Mouse (Mus musculus): ENCODE results near the gene E130116L18Rik. TPM values are rescaled to one million over a fixed set of nuclear protein-coding genes. Genes with fewer than 3 reads are reported as not detected.
"Not testable (repeated sequence)": the region's sequence is repeated elsewhere in the genome, so short reads cannot be mapped to it uniquely, and the experiment has no call there.

Gene E130116L18Rik
- polyA plus RNA-seq, 1 experiment from 2014 or later: not detected

DNA sequence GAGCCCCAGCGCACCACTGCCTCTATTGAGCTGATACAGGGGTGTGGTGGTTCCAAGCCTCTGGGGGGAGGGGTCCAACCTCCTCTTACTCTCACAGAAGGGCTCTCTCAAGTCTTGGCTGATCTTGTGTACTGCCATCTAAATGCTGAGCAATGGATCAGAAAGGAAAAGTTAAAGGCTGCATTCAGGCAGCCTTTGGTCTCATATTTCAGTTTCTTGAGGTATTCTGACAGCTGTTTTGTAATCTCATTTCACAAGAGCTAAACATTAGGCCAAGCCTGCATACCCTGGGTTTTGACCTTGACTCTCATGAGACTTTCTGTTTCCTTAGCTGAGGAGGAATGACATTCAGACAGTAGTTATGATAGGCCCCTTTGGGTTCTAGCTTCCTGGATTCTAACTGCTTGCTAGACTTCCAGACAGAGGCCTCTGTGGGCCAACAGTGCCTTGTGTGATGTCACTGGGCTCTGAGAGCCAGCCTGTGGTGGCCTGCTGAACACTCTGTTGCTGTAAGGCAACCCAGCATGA is 41.9 kb downstream of the E130116L18Rik start, which contains the start of gene Galntl5:
TSS of gene Galntl5 (plus strand) at position 457 of the 528 bp plus-strand sequence.
- Histone ChIP-seq H3K4me2 (replicated peaks) (no peak within 1 kb of the TSS), H3K4me1 (no peaks in the 10 kb centered on the region), H3K36me3 (no peaks in the 10 kb centered on the region), H3K4me3 (replicated peaks) (no peak within 1 kb of the TSS), H3K27me3 (no peaks in the 10 kb centered on the region), H3K9ac (no peak within 1 kb of the TSS), H3K27ac (replicated peaks) (no peak within 1 kb of the TSS), H3K9me3 (replicated peaks) (no peaks in the 10 kb centered on the region)
- WGBS: 60% methylated on average over 1 of the region's 1 CpGs
- ATAC-seq (ENCODE audit: insufficient number of reproducible peaks, low FRiP score, low TSS enrichment, low read depth): no peak

DNA sequence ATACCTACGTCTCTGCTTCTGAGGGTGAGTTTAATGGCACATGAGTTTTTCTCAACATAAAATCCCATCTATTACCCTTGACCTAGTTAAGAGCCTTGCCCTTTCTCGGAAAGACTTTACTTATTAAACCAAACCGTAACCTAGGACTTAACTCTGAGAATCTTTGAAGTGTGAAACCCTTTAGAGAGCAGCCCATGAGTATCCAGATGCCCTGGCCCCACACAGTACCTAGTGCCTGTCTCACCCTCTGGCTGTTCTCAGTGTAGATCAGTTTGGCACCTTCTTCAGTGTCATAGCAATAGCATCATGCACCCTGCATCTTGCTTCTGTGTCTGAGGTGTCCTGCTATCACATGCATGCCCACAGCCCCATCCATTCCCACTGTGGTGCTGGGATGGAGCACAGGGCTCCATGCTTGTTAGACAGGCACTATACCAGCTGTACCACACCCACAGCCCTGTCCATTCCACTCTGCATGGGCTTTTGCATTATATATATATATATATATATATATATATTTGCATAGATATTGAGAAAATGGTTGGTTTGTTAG is 42.9 kb downstream of the E130116L18Rik start:
- ATAC-seq (ENCODE audit: insufficient number of reproducible peaks, low FRiP score, low TSS enrichment, low read depth): no peak
- no peak overlapping the region for H3K9ac ChIP-seq
- no peak overlapping the region for H3K4me3 ChIP-seq (replicated peaks)
- H3K9me3 ChIP-seq (replicated peaks): no peaks in the 10 kb centered on the region
- H3K4me2 ChIP-seq (replicated peaks): no peak overlapping the region
- H3K27ac ChIP-seq (replicated peaks): no peak overlapping the region
- 91% methylated on average over 3 of the region's 3 CpGs for WGBS
- no peaks in the 10 kb centered on the region for H3K36me3 ChIP-seq
- no peaks in the 10 kb centered on the region for H3K27me3 ChIP-seq
- H3K4me1 ChIP-seq: no peaks in the 10 kb centered on the region

DNA sequence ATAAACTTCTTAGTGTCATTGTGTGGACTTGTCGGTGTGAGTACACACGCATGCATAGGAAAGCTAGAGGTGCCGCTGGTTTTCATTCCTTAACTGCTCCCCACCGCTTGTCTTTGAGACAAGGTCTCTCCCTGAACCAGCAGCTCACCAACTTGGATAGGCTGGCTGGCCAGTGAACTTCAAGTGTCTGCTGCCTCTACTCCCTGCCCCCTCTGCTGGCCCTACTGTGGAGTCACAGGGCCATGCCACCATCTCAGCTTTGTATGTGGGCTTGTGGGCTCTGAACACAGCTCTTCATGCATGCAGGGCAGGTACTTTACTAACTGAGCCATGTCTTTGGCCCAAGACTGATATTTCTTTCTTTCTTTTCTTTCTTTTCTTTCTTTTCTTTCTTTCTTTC is 43.7 kb downstream of the E130116L18Rik start:
- H3K27ac ChIP-seq (replicated peaks): no peak overlapping the region
- 90% methylated on average over 4 of the region's 4 CpGs for WGBS
- no peaks in the 10 kb centered on the region for H3K27me3 ChIP-seq
- no peak overlapping the region for H3K4me2 ChIP-seq (replicated peaks)
- H3K4me1 ChIP-seq: no peaks in the 10 kb centered on the region
- no peak overlapping the region for H3K4me3 ChIP-seq (replicated peaks)
- H3K9ac ChIP-seq: no peak overlapping the region
- no peaks in the 10 kb centered on the region for H3K9me3 ChIP-seq (replicated peaks)
- no peak for ATAC-seq (ENCODE audit: insufficient number of reproducible peaks, low FRiP score, low TSS enrichment, low read depth)
- no peaks in the 10 kb centered on the region for H3K36me3 ChIP-seq

GRCm38 (mm10) chr5:25178543-25178942 is 44.4 kb downstream of the E130116L18Rik start:
- H3K27me3 ChIP-seq; H3K9me3 ChIP-seq (replicated peaks); H3K36me3 ChIP-seq; H3K9ac ChIP-seq; H3K4me1 ChIP-seq; H3K4me2 ChIP-seq (replicated peaks); H3K4me3 ChIP-seq (replicated peaks); H3K27ac ChIP-seq (replicated peaks); ATAC-seq (ENCODE audit: insufficient number of reproducible peaks, low FRiP score, low TSS enrichment, low read depth): not testable (repeated sequence)
- WGBS: 92% methylated on average over 4 of the region's 4 CpGs

DNA sequence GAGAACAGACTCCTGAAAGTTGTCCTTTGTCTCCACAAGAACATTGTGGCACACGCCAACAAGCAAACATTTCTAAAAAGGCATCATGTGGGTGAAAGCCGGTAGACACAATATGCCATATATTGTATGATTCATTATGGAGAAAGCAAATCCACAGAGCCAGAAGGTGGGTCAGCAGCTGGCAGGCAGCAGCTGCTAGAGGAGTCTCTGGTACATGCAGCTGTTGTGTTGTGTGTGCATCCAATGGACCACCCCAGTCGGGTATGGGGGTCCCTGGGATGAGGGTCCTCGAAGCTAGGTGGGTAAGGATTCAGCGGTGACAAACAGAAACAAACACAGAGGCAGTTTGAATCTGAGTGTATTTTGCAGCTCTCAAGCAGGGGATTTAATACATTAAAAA is 45.0 kb downstream of the E130116L18Rik start:
- not testable (repeated sequence) for H3K27ac ChIP-seq (replicated peaks); H3K4me1 ChIP-seq; H3K27me3 ChIP-seq; H3K4me3 ChIP-seq (replicated peaks); ATAC-seq (ENCODE audit: insufficient number of reproducible peaks, low FRiP score, low TSS enrichment, low read depth); H3K36me3 ChIP-seq; H3K4me2 ChIP-seq (replicated peaks); H3K9me3 ChIP-seq (replicated peaks); H3K9ac ChIP-seq
- 87% methylated on average over 5 of the region's 5 CpGs for WGBS

Other genes starting within 250 kb of the E130116L18Rik start
- gene Prkag2, start 122.5 kb downstream of the E130116L18Rik start, polyA plus RNA-seq (2015; fragmentation: Nextera tagmentation; extraction: Ambion mirVana): 21.2 and 25.0 TPM in 2 replicates
- not detected in 2 replicates for gene Galntl5, start 41.7 kb downstream of the E130116L18Rik start, polyA plus RNA-seq (2015; fragmentation: Nextera tagmentation; extraction: Ambion mirVana)
- gene Galnt11, start 1.2 kb downstream of the E130116L18Rik start, polyA plus RNA-seq (2015; fragmentation: Nextera tagmentation; extraction: Ambion mirVana): 37.4 and 41.1 TPM in 2 replicates

Data from embryonic facial prominence, embryonic 15.5 days (tissue).